Mouse (Mus musculus) MEL (cell line): Measurements from ENCODE around the gene Rundc1. TPM values are rescaled to one million over a fixed set of nuclear protein-coding genes. Genes with fewer than 3 reads are reported as not detected.

ENCODE experiments used
- DNase-seq: peaks from one replicate; pipeline ENCODE4 v3.0.0; 2011; ENCODE audit warnings: low read depth, low spot score
- H3K27ac ChIP-seq: 2 replicates; pipeline ENCODE4 v1.5.1; 2012; ENCODE audit warnings: low read depth, mild to moderate bottlenecking, control low read depth, low read length, moderate library complexity; ENCODE audit not compliant: control insufficient read depth
- H3K27me3 ChIP-seq, 2 experiments: fragments of 150-350 bp in 1 of 2; sonication (generic) in 1 of 2; 2 replicates each; pipeline ENCODE4 v1.6.1; 2012; ENCODE audit warnings: low read length in 2 of 2, mild to moderate bottlenecking in 2 of 2, improper control_type of control experiment in 1 of 2, moderate library complexity in 1 of 2; ENCODE audit not compliant: insufficient read depth in 2 of 2, control insufficient read depth in 1 of 2
- H3K36me3 ChIP-seq, 2 experiments: 2 replicates each; pipeline ENCODE4 v1.6.1; 2012 to 2014; ENCODE audit warnings: low read length in 2 of 2, improper control_type of control experiment in 1 of 2, inconsistent platforms in 1 of 2, mild to moderate bottlenecking in 1 of 2; ENCODE audit not compliant: insufficient read depth in 2 of 2, control insufficient read depth in 1 of 2
- H3K4me1 ChIP-seq, 2 experiments: fragments of 150-350 bp in 1 of 2; sonication (generic) in 1 of 2; 2 replicates each; pipeline ENCODE4 v1.6.1; 2012; ENCODE audit warnings: low read length in 2 of 2, improper control_type of control experiment in 1 of 2, mild to moderate bottlenecking in 1 of 2; ENCODE audit not compliant: insufficient read depth in 2 of 2, control insufficient read depth in 1 of 2
- H3K4me3 ChIP-seq, 2 experiments: fragments of 150-350 bp in 1 of 2; sonication (generic) in 1 of 2; 2 replicates each; pipeline ENCODE4 v1.5.1; 2012; ENCODE audit warnings: low read depth in 2 of 2, low read length in 2 of 2, mild to moderate bottlenecking in 2 of 2, moderate library complexity in 2 of 2, control low read depth in 1 of 2, improper control_type of control experiment in 1 of 2; ENCODE audit not compliant: control insufficient read depth in 1 of 2, insufficient read depth in 1 of 2
- H3K79me2 ChIP-seq: 2 replicates; pipeline ENCODE4 v1.6.1; 2012; ENCODE audit warnings: mild to moderate bottlenecking, low read length, moderate library complexity; ENCODE audit not compliant: control insufficient read depth, poor library complexity, insufficient read depth
- H3K9ac ChIP-seq: 2 replicates; pipeline ENCODE4 v1.6.1; 2012; ENCODE audit warnings: low read depth, mild to moderate bottlenecking, control low read depth, low read length, moderate library complexity; ENCODE audit not compliant: control insufficient read depth, poor library complexity, severe bottlenecking
- H3K9me3 ChIP-seq: fragments of 150-350 bp; sonication (generic); replicated peaks from 2 replicates; pipeline ENCODE4 v1.6.1; 2012; ENCODE audit warnings: mild to moderate bottlenecking, low read length, improper control_type of control experiment, moderate library complexity; ENCODE audit not compliant: insufficient read depth
- CHD1 ChIP-seq: IDR thresholded peaks from 2 replicates; pipeline ENCODE4 v1.6.1; 2012; ENCODE audit warnings: low read depth, mild to moderate bottlenecking, inconsistent platforms, low read length, improper control_type of control experiment
- CTCF ChIP-seq, 3 experiments: IDR thresholded peaks in 2 of 3; conservative IDR thresholded peaks in 1 of 3; 2 replicates each; pipeline ENCODE4 v1.5.1; 2011 to 2012; ENCODE audit warnings: low read length in 3 of 3, low read depth in 2 of 3, mild to moderate bottlenecking in 2 of 3, improper control_type of control experiment in 1 of 3, inconsistent platforms in 1 of 3, mixed read lengths in 1 of 3, moderate library complexity in 1 of 3; ENCODE audit not compliant: control insufficient read depth in 1 of 3, insufficient read depth in 1 of 3, poor library complexity in 1 of 3, severe bottlenecking in 1 of 3
- EP300 ChIP-seq, 2 experiments: IDR thresholded peaks; 2 replicates each; pipeline ENCODE4 v1.6.1; 2011; ENCODE audit warnings: improper control_type of control experiment in 2 of 2, low read length in 2 of 2, low read depth in 1 of 2, mild to moderate bottlenecking in 1 of 2
- ETS1 ChIP-seq: IDR thresholded peaks from 2 replicates; pipeline ENCODE4 v1.6.1; 2012; ENCODE audit warnings: low read depth, mild to moderate bottlenecking, inconsistent platforms, low read length, improper control_type of control experiment, moderate library complexity
- HCFC1 ChIP-seq: IDR thresholded peaks from 2 replicates; pipeline ENCODE4 v1.6.1; 2012; ENCODE audit warnings: low read depth, mild to moderate bottlenecking, inconsistent platforms, low read length, improper control_type of control experiment, moderate library complexity
- KAT2A ChIP-seq: conservative IDR thresholded peaks from 2 replicates; pipeline ENCODE4 v1.6.1; 2012; ENCODE audit warnings: low read depth, low read length, improper control_type of control experiment, inconsistent platforms
- MAX ChIP-seq: IDR thresholded peaks from 2 replicates; pipeline ENCODE4 v1.6.1; 2011; ENCODE audit warnings: low read length, improper control_type of control experiment
- MAZ ChIP-seq: IDR thresholded peaks from 2 replicates; pipeline ENCODE4 v1.6.1; 2012; ENCODE audit warnings: low read depth, mild to moderate bottlenecking, inconsistent platforms, low read length, improper control_type of control experiment
- MXI1 ChIP-seq: IDR thresholded peaks from 2 replicates; pipeline ENCODE4 v1.6.1; 2011; ENCODE audit warnings: mild to moderate bottlenecking, low read depth, low read length, improper control_type of control experiment
- POLR2A ChIP-seq, 2 experiments: IDR thresholded peaks; 2 replicates each; pipeline ENCODE4 v1.6.1; 2011 to 2012; ENCODE audit warnings: low read length in 2 of 2, mild to moderate bottlenecking in 2 of 2, control low read depth in 1 of 2, improper control_type of control experiment in 1 of 2, low read depth in 1 of 2, moderate library complexity in 1 of 2; ENCODE audit not compliant: control insufficient read depth in 1 of 2, insufficient read depth in 1 of 2, poor library complexity in 1 of 2
- RAD21 ChIP-seq: IDR thresholded peaks from 2 replicates; pipeline ENCODE4 v1.6.1; 2011; ENCODE audit warnings: mild to moderate bottlenecking, low read depth, low read length, improper control_type of control experiment
- SIN3A ChIP-seq: IDR thresholded peaks from 2 replicates; pipeline ENCODE4 v1.6.1; 2012; ENCODE audit warnings: low read length, improper control_type of control experiment, inconsistent platforms
- TBP ChIP-seq: IDR thresholded peaks from 2 replicates; pipeline ENCODE4 v1.8.0; 2011; ENCODE audit warnings: low read depth, low read length, improper control_type of control experiment
- UBTF ChIP-seq: IDR thresholded peaks from 2 replicates; pipeline ENCODE4 v1.6.1; 2012; ENCODE audit warnings: low read depth, mild to moderate bottlenecking, inconsistent platforms, low read length, improper control_type of control experiment, moderate library complexity, borderline replicate concordance; ENCODE audit not compliant: insufficient read depth
- USF2 ChIP-seq, 2 experiments: IDR thresholded peaks; 2 replicates each; pipeline ENCODE4 v1.6.1; 2011 to 2012; ENCODE audit warnings: improper control_type of control experiment in 2 of 2, low read length in 2 of 2, borderline replicate concordance in 1 of 2, inconsistent platforms in 1 of 2, low read depth in 1 of 2, mild to moderate bottlenecking in 1 of 2; ENCODE audit not compliant: insufficient read depth in 1 of 2
- ZC3H11A ChIP-seq: IDR thresholded peaks from 2 replicates; pipeline ENCODE4 v1.6.1; 2012; ENCODE audit warnings: low read depth, mild to moderate bottlenecking, inconsistent platforms, low read length, improper control_type of control experiment
- ZNF384 ChIP-seq: IDR thresholded peaks from 2 replicates; pipeline ENCODE4 v1.6.1; 2012; ENCODE audit warnings: low read depth, mild to moderate bottlenecking, inconsistent platforms, low read length, improper control_type of control experiment
- polyA plus RNA-seq, 2 experiments: library from polyadenylated mRNA; stranded (reverse) in 1 of 2; unstranded in 1 of 2; fragments of >175 nt in 1 of 2; fragments of >200 nt in 1 of 2; gene quantifications; 2 replicates each; pipeline versions ENCODE4 v1.2.1 to v1.2.4; 2012; ENCODE audit warnings: low replicate concordance in 2 of 2, low read depth in 1 of 2; ENCODE audit not compliant: insufficient read length in 2 of 2, insufficient read depth in 1 of 2, missing spikeins in 1 of 2
- total RNA-seq: library from RNA; depleted of rRNA; stranded (reverse); fragments of 300-350 nt; gene quantifications from 2 replicates; pipeline ENCODE4 v1.2.3, GENCODE M21; 2012

Rundc1 gene
- total and polyA plus RNA-seq, 3 experiments, result 9.2 to 13.1 TPM; not detected in 1

GRCm38 (mm10) chr11:101469155-101469554, 44.3 kb downstream of the Rundc1 start:
- Histone ChIP-seq H3K9me3 (no peaks in the 10 kb centered on the region), H3K27ac (no peak overlapping the region), H3K79me2 (peaks cover 6% of the 10 kb centered on the region; the same call in 1 of the 2 replicates), H3K4me3 (no peak overlapping the region), H3K36me3 (peaks cover 0 to 10% of the 10 kb centered on the region in 2 experiments; a peak in 2 of 4 replicates), H3K27me3 (no peaks in the 10 kb centered on the region), H3K4me1 (peaks cover under 1 to 16% of the 10 kb centered on the region in 2 experiments; a peak in 3 of 4 replicates), H3K9ac (no peak overlapping the region)
- no peak for DNase-seq
- TF ChIP-seq ZNF384, result peak; percentile 46; the same call in 1 of the 2 replicates
- no peak for TF ChIP-seq USF2 (IDR thresholded peaks at IDR 0.05; ENCODE audit: borderline replicate concordance in 1 of 2, insufficient read depth in 1 of 2, low read depth in 1 of 2, low read length in 2 of 2)
- TF ChIP-seq MAZ, result no peak
- TF ChIP-seq MAX, result no peak

- H3K27ac ChIP-seq, result no peak overlapping the region
- H3K36me3 ChIP-seq, result peaks cover 0 to 6% of the 10 kb centered on the region in 2 experiments; a peak in 2 of 4 replicates
- no peaks in the 10 kb centered on the region for H3K27me3 ChIP-seq
- DNase-seq, result no peak
- H3K9ac ChIP-seq, result no peak overlapping the region
- H3K4me1 ChIP-seq, result peaks cover 0 to 8% of the 10 kb centered on the region in 2 experiments; a peak in 3 of 4 replicates
- no peaks in the 10 kb centered on the region for H3K9me3 ChIP-seq
- TF ChIP-seq ETS1 (no peak), CTCF (IDR thresholded peaks at IDR 0.05 in 2 of 3, conservative IDR thresholded peaks at IDR 0.05 in 1 of 3; ENCODE audit: control insufficient read depth in 1 of 3, insufficient read depth in 1 of 3, low read depth in 2 of 3, low read length in 3 of 3, poor library complexity in 1 of 3, severe bottlenecking in 1 of 3) (no peak), MXI1 (no peak), POLR2A (IDR thresholded peaks at IDR 0.05; ENCODE audit: control insufficient read depth in 1 of 2, insufficient read depth in 1 of 2, low read depth in 1 of 2, low read length in 2 of 2, poor library complexity in 1 of 2) (no peak), SIN3A (no peak)
- TF ChIP-seq, all 39 proteins: peak for 0
- Histone ChIP-seq H3K79me2 (peaks cover 6% of the 10 kb centered on the region; the same call in 1 of the 2 replicates), H3K4me3 (no peak overlapping the region)
Measured at GRCm38 (mm10) chr11:101470206-101470605, 45.3 kb downstream of the Rundc1 start.

DNA sequence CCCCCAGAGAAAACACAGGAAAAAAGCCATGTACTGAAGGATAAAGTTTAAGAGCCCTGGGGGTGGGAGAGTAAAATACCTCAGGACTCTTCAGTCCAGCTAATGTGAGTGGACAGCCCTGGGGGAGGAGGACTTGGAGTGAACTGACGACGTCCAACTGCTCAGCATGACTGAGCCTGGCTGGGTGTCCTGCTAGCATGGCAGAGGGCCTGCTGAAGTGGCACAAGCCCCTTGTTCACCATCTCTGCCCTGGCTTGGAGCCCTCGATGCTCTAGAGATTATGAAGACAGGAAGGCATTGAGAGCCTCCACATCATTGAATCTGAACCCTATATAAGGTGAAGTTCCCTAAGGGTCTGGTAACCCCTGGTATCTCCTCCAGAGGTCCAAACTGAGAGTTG, 47.0 kb downstream of the Rundc1 start:
- DNase-seq, result no peak
- H3K9me3 ChIP-seq, result no peaks in the 10 kb centered on the region
- no peak overlapping the region for H3K4me3 ChIP-seq
- no peak overlapping the region for H3K27ac ChIP-seq
- TF ChIP-seq ZC3H11A, result no peak
- TF ChIP-seq HCFC1, result no peak
- no peak for TF ChIP-seq EP300 (IDR thresholded peaks at IDR 0.05; ENCODE audit: low read depth in 1 of 2, low read length in 2 of 2)
- TF ChIP-seq RAD21, result no peak
- TF ChIP-seq KAT2A, result no peak
- no peak for TF ChIP-seq TBP
- TF ChIP-seq UBTF, result no peak
- no peak for TF ChIP-seq CHD1
- H3K4me1 ChIP-seq, result peaks cover 0 to 4% of the 10 kb centered on the region in 2 experiments; a peak in 1 of 4 replicates
- no peaks in the 10 kb centered on the region for H3K79me2 ChIP-seq
- peaks cover 0 to 3% of the 10 kb centered on the region in 2 experiments; a peak in 2 of 4 replicates for H3K36me3 ChIP-seq
- no peaks in the 10 kb centered on the region for H3K27me3 ChIP-seq
- no peak overlapping the region for H3K9ac ChIP-seq
